Mouse (Mus musculus) erythroblast, embryonic 14.5 days (primary cell): ENCODE data around the gene B3gat3.

Source experiments
- GATA1 ChIP-seq: IDR thresholded peaks from 2 replicates; pipeline ENCODE4 v1.6.1; 2012; ENCODE audit warnings: low read length, inconsistent platforms, mixed read lengths
- TAL1 ChIP-seq: IDR thresholded peaks from 3 replicates; pipeline ENCODE4 v1.6.1; 2012; ENCODE audit warnings: low read length, inconsistent platforms, mixed read lengths

GRCm38 (mm10) chr19:8920836-8921291 lies 690 bp downstream of the B3gat3 start:
- TF ChIP-seq TAL1, result no peak
- no peak for TF ChIP-seq GATA1
